Mouse (Mus musculus) heart, postnatal 14 days (tissue): ENCODE measurements around the gene Fam71b. TPM values are rescaled to one million over a fixed set of nuclear protein-coding genes. Genes with fewer than 3 reads are reported as not detected.
A peak's percentile ranks its signal among the peaks of the same experiment; 100 is the strongest.
"Not testable (repeated sequence)": the region's sequence is repeated elsewhere in the genome, so short reads cannot be mapped to it uniquely, and the experiment has no call there.

Experiments
- DNase-seq, 2 experiments: peaks; one replicate each; pipeline ENCODE4 v3.0.0; 2021 to 2022
- intact Hi-C: fragments of 180-260 bp; cut with DNase I; formaldehyde crosslinking; loops from one replicate; pipeline ENCODE4 v1.15.1; 2025
- total RNA-seq, 2 experiments: library from RNA; stranded (reverse); gene quantifications; 2 replicates each; pipeline ENCODE4 v1.2.3; 2021

The Fam71b gene
- total RNA-seq, 2 experiments from 2014 or later: not detected

DNA sequence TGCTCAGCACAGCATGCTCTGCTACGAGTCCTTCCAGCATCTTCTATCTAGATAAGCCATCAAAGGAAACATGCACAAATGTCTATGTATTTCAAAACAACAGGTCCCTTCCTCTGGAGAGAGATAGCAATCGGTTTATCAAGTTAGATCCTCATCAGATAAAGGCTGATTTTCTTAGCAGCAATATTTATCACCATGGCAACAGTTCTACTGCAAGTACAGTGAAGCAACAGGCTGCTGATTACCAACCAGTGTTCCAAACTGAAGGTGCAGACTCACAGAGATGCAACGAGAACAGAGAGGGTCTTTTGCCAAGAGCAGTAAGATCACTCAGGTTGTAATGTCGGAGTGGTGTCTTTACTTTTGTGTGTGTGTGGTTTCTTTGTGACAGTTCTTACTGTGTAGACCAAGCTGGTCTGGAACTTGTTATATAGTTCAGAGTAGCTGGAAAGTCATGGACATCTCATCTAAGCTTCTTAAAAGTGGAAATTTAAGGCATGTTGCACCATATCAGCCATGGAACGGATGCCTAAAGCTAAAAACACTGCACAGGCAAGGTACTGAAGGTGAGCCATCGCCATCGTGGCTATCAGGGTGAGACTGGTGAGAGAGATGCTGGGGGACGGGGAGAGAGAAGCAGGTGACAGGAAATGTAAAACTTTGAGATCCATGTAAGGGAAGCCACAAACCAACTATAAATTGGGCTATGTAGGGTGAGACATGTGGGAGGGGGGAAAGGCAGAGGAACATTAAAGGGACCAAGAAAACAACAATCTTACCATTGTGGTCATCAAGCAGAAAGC, 24.9 kb downstream of the Fam71b start:
- intact Hi-C loops: no loop called here
- DNase-seq: no peak

DNA sequence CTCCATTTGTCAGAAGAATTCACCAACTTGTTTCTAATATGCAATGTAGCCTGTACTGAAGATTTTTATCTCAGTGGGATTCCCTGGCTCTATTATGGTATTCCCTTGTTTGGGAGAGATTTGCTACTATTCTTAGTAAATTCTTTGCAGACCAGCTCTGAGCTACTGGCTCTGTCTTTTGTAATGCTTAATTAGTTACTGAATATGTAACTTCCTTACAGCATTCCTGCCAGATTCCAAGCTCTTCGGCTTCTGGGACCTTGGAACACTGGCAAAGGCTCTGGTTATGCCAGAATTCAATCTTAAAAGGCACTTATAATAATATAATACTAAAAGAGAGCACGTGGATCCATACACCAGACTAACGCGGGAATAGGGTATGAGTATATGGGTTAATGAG, 31.8 kb downstream of the Fam71b start:
- intact Hi-C loops, DNase-seq: not testable (repeated sequence)

DNA sequence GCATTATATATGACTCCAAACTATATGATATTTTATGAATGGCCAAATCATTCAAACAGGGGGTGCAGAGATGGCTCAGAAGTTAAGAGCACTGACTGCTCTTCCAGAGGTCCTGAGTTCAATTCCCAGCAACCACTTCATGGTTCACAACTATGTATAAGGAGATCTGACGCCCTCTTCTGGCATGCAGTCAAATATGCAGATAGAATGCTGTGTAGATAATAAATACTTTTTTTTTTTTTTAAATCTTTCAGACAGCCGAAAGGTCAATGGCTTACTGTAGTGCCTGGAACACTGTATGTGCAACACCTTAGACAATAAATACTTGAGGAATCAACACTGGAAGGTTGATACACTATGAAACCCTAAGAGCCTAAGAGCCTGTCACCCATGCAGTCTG, 33.8 kb downstream of the Fam71b start:
- DNase-seq: no peak
- intact Hi-C loops: loop anchor here (5.0 kb wide), 1 partner anchor 163 kb away; no protein-coding TSS in a partner anchor

DNA sequence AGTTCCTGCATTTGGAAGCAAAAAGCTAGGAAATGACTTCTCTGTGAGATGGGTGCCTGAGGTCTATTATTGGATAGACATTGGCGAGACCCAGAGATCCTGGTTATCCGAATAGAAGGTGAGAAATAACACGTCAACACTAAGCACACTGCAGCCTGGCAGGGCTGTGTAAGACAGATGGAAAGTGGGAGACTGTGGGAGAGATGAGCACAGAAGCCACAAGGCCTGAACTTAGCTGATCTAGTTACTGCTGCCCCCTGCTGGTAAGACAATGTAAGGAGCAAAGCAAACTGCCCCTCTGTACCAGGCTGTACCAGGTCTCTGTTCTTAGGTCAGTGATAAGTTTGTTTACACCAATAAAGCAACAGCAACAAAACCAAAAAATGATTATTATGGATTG, 34.8 kb downstream of the Fam71b start:
- peak; percentile 65 to 82 for DNase-seq
- intact Hi-C loops: loop anchor here (5.0 kb wide), 1 partner anchor 164 kb away; no protein-coding TSS in a partner anchor

DNA sequence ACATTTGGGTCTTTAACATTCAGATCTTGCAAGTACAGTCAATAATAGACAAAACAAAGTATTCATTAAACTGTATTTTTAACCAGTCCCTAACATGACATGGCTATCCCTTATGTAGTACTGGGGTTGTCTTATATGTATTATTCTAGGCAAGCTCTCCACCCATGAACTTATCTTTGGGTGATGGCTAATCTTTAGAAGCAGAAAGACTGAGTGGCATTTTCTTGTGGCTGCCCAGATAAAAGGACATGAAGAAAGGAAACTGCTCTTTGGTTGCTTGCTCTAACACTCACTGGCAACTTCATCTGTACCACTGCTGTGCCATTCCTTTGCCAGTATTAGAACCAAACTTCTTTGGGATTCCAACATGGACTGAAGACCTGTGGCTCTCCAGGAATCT, 39.0 kb downstream of the Fam71b start:
- intact Hi-C loops: no loop called here
- no peak for DNase-seq

DNA sequence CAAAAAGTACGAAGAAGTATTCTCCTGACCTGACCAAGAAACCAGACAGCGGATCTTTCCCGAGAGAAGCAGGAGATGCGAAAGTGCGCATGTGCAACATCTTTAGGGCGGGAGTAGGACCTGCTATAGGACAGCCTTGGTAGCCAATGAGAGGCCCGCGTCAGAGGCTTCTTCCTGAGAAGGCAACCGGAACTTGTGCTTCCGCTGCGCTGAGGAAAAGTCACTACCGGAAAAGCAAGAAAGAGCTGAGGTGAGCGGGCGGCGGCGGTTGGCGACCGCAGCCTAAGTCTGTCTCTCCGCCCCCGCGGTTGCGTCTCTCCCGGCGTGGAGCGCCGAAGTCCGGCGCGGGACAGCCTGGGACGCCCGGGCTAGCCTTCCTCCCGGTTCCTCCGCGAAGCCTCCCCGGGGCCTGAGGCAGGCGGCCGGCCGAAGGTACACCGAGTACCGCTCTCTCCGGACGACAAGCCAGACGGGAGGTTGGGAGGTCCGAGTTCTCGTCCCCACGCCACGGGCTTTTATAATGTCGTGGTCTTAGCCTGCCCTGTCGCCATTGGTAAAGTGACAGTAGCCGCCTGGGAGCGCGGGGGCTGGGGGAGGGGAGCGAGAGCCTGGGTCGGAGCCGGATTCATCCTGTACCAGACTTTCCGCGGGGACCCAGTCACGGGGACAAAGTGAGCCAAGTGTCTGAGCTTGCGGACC, 40.5 kb downstream of the Fam71b start, which contains the start of gene Med7:
Med7 (plus strand) TSS at position 166 of the 699 bp plus-strand sequence.
- peak; percentile 92 for DNase-seq
- intact Hi-C loops: no loop called here

DNA sequence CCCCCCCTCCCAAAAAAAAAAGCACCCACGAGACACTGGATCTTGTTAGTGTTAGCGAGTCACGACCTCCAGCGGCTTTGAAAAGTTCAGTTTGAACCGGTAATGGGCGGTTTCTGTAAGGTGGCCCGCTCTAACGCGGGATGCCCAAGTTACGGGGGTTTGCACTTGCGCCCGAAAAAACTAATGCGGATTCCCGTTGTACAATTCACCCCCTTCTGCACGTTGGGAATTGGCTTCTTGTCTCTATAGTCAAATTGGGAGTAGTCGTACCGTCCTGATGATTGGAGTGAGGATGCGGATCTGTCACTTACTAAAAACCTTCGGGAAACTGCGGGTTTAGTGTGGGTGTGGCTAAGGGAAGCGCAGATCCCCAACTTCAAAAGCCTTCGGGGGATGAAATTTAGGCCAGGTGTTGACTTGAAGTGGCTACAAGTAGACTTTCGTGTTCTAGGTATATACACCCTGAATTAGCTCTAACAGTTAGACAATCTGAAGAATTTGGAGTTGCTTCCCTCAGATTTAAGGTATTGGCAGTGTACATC, 41.2 kb downstream of the Fam71b start:
- DNase-seq: no peak
- intact Hi-C loops: no loop called here

DNA sequence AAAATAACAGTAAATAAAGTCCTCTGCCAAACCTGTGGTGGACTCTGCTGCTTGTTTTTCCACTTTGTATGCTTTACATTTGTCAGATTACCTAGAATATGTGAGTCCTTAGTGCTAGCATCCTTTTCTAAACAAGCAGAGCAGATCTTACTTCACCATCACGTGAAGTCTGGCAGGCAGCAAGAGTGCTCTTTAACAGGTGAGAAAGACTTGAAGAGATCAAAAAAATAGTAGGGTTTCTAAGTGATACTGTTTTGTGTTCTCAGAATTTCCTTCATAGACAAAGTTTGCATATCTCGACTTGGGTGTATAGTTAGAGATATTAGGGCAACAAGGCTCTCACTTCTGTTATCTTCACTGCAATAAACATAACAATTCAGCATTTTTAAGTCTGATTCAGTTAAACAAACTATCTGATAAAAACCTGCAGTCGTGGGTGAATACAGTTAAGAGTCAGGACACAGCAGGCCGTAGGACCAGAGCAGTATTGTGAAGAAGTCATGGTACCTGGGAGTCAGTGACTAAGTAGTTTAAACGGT, 42.7 kb downstream of the Fam71b start:
- intact Hi-C loops: no loop called here
- DNase-seq: no peak

DNA sequence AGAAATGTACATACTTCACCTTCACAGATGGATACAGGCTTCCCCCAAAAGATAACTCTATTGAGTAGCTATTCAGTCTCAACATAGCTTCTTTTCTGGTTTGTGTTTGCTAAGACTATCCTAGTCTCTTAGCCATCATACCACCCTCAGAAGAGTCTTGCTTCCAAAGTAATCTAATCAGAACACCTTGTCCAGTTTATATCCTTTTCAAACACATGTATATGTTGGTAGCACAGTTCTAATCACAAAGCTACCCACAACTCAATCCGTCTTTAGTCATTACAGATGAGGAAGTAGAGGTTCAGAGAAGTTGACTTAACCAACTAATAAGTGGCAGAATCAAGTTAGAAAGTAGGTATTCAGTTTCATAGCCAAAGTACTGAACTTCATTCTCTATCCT, 45.4 kb downstream of the Fam71b start:
- intact Hi-C loops: loop anchor here (10.0 kb wide), 1 partner anchor 193 kb away; no protein-coding TSS in a partner anchor

DNA sequence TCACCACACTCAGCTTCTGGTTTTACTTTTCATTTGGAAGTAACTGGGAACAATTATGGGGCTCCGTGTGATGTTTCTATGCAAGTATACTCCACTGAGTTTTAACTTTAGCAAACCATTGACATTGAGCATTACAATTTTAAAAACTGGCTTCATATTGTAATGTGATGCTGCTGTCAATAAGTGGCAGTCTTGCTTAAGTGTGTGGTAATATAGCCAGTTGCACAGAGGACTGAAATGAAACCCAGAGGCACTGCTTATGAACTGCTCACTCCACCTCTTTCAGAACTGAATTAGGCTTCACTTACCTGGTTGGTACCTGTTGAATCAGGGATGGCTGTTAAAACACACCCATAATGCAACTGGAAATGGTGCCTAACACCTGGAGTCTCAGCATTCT, 46.8 kb downstream of the Fam71b start:
- DNase-seq: no peak
- intact Hi-C loops: loop anchor here (10.0 kb wide), 1 partner anchor 192 kb away; no protein-coding TSS in a partner anchor

More for the DNA sequence above, 45.4 kb downstream of the Fam71b start:
- DNase-seq: no peak

DNA sequence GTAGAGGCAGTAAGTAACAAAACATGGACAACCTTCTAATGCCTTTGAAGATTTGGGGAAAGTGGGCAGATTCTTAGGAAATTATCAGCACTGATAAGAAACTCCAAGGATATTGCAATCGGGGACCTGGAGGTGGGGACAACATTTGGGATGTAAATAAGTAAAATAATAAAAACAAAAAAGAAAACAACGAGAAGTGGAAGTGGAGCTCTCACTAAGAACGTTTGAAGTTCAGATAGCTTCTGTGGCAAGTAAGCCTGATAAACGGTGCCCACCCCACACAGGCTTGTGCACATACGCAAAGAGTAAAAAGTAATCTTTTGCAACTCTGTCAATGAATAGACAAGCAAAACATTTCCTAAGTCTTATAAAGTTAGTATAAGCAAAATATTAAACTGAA, 47.6 kb downstream of the Fam71b start:
- intact Hi-C loops: loop anchor here (10.0 kb wide), 1 partner anchor 191 kb away; no protein-coding TSS in a partner anchor
- no peak for DNase-seq

DNA sequence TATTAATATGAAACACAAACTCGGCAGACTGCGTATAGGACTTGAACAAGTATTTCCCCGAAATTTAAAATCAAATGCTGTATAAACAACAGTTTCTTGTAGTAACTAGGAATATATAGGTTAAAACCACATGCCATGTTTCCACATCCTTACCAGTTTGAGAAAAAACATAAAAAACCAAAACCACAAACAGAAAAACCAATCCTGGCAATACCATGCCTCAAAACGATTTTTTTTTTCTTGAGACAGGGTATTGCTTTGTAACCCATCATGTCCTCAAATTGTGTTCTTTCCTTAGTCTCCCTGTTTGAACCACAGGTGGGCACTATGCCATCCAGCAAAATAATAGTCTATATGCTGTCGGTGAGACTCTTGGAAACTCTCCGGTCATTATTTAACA, 49.8 kb downstream of the Fam71b start:
- intact Hi-C loops: loop anchor here (10.0 kb wide), 1 partner anchor 189 kb away; no protein-coding TSS in a partner anchor
- DNase-seq: no peak

DNA sequence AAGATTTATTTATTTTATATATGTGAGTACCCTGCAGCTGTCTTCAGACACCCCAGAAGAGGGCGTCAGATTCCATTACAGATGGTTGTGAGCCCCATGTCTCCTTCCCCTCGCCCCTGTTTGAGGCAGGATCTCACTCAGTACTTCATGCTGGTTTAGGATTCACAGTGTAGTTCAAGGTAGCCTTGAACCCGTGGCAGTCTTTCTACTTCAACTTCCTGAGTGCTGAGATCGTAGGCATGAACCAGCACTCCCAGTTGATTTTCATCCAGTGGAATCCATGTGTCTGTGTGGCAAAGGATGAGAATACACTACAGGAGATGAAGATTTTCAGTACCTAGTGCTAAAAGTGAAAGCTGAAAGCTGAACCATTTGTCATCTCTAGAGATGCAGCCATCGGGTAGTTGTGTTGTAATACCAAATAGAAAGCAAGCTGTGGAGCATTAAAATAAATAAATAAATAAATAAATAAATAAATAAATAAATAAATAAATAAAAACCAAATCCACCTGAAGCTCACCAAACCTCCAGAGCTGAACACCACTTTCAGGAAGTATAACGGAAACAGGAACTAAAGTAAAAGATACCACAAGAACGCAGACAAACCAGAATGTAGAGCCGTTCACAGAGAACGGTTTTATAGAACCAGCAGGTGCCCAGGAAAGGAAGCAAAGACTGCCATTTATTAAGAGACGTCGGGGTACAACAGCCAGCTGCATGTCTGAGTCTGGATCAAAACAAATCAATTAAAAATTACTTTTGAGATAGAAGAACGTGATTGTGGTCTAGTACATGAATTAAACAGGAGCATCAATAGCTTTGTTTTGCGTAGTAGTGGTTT, 51.5 kb downstream of the Fam71b start:
- DNase-seq: no peak
- intact Hi-C loops: loop anchor here (10.0 kb wide), 1 partner anchor 187 kb away; no protein-coding TSS in a partner anchor

DNA sequence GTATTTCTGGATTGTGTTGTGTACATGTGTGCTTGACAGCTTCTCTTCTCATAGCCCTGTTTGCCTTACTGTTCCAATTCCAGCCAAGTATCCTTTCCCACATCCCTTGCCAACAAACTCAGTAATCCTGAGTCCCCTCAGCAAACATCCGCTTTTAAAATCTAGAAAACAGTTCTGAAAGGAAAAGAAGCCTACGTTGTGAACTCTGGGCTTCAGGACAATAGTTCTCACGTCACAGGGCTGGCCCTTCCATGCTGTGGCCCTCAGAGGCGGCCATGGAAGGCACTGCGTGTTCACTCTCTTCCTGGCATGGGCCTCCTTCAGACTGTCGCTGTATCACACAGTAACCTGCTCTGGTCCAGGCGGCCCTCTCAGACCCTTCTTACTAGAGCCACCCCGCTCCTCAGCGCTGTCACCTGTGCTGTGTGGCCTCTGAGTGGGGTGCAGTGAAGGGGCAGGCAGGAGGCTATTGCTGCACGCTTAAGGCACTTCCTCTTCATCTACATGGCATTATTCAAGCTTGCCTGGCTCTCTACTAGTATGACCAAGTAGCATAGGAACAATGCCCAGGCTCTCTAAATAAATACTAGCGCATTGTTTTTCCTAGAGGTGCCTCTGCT, 53.2 kb downstream of the Fam71b start:
- DNase-seq: peak in 1 of 2 experiments; percentile 5
- intact Hi-C loops: loop anchor here (10.0 kb wide), 1 partner anchor 185 kb away; no protein-coding TSS in a partner anchor

DNA sequence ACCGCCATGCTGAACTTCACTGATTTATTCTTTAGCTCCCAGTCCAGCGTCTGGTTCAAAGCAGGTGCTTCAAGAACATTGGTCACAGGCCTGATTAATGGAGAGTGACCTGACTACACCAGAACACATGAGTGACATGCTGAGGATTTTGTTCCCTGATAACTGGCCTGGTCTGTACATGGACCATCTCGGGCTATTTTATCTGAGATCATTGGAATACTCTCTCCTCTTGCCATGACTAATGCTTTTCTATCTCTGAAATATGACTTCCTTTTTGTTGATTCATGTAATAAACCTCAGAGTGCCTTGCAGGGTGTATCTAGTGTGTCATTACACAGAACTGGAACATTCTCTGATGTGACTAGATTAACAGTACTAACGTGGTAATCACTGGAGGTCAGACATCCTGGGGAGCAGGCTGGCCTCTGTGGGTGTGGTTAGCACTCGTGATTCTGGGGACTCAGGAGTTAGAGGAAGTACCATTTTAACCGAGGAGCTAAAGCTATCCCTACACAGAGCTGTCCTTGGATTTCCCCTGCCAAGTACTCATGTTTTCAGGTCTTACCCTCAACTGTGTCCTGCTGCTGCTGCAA, 58.2 kb downstream of the Fam71b start, which contains the start of gene Havcr2:
Havcr2 (plus strand) TSS at position 483 of the 593 bp plus-strand sequence.
- intact Hi-C loops: no loop called here
- DNase-seq: no peak
